Mouse (Mus musculus) cerebellum, adult 11-12 months (tissue): ENCODE measurements around the gene Dhrs7b.
"Not testable (repeated sequence)": the region's sequence is repeated elsewhere in the genome, so short reads cannot be mapped to it uniquely, and the experiment has no call there.

Experiments used
- DNase-seq: peaks from one replicate; pipeline ENCODE4 v3.0.0; 2022

The Dhrs7b gene

GRCm38 (mm10) chr11:60830433-60831052, at the start of gene Dhrs7b:
Gene Dhrs7b, plus strand, starts transcription at chr11:60830631.
- peak; percentile 92 for DNase-seq

- DNase-seq: no peak
Observed at GRCm38 (mm10) chr11:60784179-60784922, 46.1 kb upstream of the Dhrs7b start.

GRCm38 (mm10) chr11:60787595-60787994, 42.8 kb upstream of the Dhrs7b start:
- DNase-seq: no peak

- DNase-seq: no peak
Observed at GRCm38 (mm10) chr11:60790472-60790871, 40.0 kb upstream of the Dhrs7b start.

- DNase-seq: no peak
Observed at GRCm38 (mm10) chr11:60796342-60796741, 34.1 kb upstream of the Dhrs7b start.

GRCm38 (mm10) chr11:60799977-60800376, 30.5 kb upstream of the Dhrs7b start:
- no peak for DNase-seq

- no peak for DNase-seq
Observed at GRCm38 (mm10) chr11:60800892-60801291, 29.5 kb upstream of the Dhrs7b start.

- no peak for DNase-seq
Observed at GRCm38 (mm10) chr11:60808286-60809070, 22.0 kb upstream of the Dhrs7b start.

GRCm38 (mm10) chr11:60809546-60809945, 20.9 kb upstream of the Dhrs7b start:
- DNase-seq: no peak

GRCm38 (mm10) chr11:60810046-60810965, 20.1 kb upstream of the Dhrs7b start:
- DNase-seq: no peak

- peak; percentile 86 for DNase-seq
Observed at GRCm38 (mm10) chr11:60811054-60811460, 19.4 kb upstream of the Dhrs7b start.

- DNase-seq: not testable (repeated sequence)
Observed at GRCm38 (mm10) chr11:60811618-60812017, 18.8 kb upstream of the Dhrs7b start, which contains the start of gene Shmt1. Gene Shmt1, minus strand, starts transcription at chr11:60811718.

GRCm38 (mm10) chr11:60816398-60816797, 14.0 kb upstream of the Dhrs7b start:
- DNase-seq: no peak

GRCm38 (mm10) chr11:60823771-60824170, 6.7 kb upstream of the Dhrs7b start:
- no peak for DNase-seq

- no peak for DNase-seq
Observed at GRCm38 (mm10) chr11:60825191-60825590, 5.2 kb upstream of the Dhrs7b start.

GRCm38 (mm10) chr11:60826700-60827099, 3.7 kb upstream of the Dhrs7b start:
- no peak for DNase-seq

- no peak for DNase-seq
Observed at GRCm38 (mm10) chr11:60827241-60827945, 3.0 kb upstream of the Dhrs7b start.

GRCm38 (mm10) chr11:60828903-60829302, 1.5 kb upstream of the Dhrs7b start:
- DNase-seq: no peak

- no peak for DNase-seq
Observed at GRCm38 (mm10) chr11:60836897-60837296, 6.5 kb downstream of the Dhrs7b start.

GRCm38 (mm10) chr11:60837644-60838406, 7.4 kb downstream of the Dhrs7b start:
- no peak for DNase-seq
